Mouse (Mus musculus): ENCODE data around the gene Chrm3. TPM values are rescaled to one million over a fixed set of nuclear protein-coding genes. Genes with fewer than 3 reads are reported as not detected.

The Chrm3 gene
- total and polyA plus RNA-seq, 2 experiments from 2014 or later, result 3.5 to 36.0 TPM

DNA sequence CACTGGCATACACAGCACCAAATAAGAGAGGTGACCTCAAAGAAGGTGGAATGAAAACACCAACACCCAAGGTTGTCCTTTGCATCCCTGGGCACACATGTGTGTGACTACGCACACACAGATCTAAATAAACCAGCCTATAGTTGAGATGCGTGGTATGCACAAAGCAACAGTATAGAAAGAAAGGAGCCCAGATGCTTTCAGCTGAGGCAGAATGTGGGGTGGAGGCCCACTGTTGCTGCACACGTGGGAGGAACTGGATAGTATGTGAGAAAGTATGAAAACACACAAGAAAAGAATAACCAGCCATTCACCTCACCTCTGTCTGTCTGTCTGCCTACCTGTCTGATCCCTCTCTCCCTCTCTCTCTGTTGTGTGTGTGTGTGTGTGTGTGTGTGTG lies 203.2 kb downstream of the Chrm3 start:
- Histone ChIP-seq H3K36me3 (ENCODE audit: insufficient read depth, low read length) (no peaks in the 10 kb centered on the region), H3K4me2 (ENCODE audit: low read depth, low read length) (no peak overlapping the region), H3K9ac (replicated peaks; ENCODE audit: low read length) (no peak overlapping the region), H3K27ac (no peak overlapping the region), H3K4me3 (ENCODE audit: low read length) (no peak overlapping the region), H3K9me3 (ENCODE audit: low read length) (no peaks in the 10 kb centered on the region), H3K4me1 (ENCODE audit: insufficient read depth, low read length) (no peaks in the 10 kb centered on the region), H3K27me3 (ENCODE audit: insufficient read depth, low read length) (no peaks in the 10 kb centered on the region)
- no peak for TF ChIP-seq CTCF (IDR thresholded peaks at IDR 0.05; ENCODE audit: low read depth)
- WGBS, result 84% methylated on average over 3 of the region's 3 CpGs
- ATAC-seq, result no peak
- no peak for DNase-seq (ENCODE audit: low spot score)

- no peak for ATAC-seq
- H3K4me3 ChIP-seq (ENCODE audit: low read length), result no peak overlapping the region
- no peak overlapping the region for H3K4me2 ChIP-seq (ENCODE audit: low read depth, low read length)
- H3K4me1 ChIP-seq (ENCODE audit: insufficient read depth, low read length), result no peaks in the 10 kb centered on the region
- WGBS, result 78% methylated on average over 4 of the region's 4 CpGs
- DNase-seq (ENCODE audit: low spot score), result no peak
- no peaks in the 10 kb centered on the region for H3K9me3 ChIP-seq (ENCODE audit: low read length)
- no peaks in the 10 kb centered on the region for H3K36me3 ChIP-seq (ENCODE audit: insufficient read depth, low read length)
- no peak overlapping the region for H3K9ac ChIP-seq (replicated peaks; ENCODE audit: low read length)
- H3K27me3 ChIP-seq (ENCODE audit: insufficient read depth, low read length), result no peaks in the 10 kb centered on the region
- no peak overlapping the region for H3K27ac ChIP-seq
- no peak for TF ChIP-seq CTCF (IDR thresholded peaks at IDR 0.05; ENCODE audit: low read depth)
Measured at GRCm38 (mm10) chr13:10140573-10140972, 220.1 kb downstream of the Chrm3 start.

- H3K27me3 ChIP-seq (ENCODE audit: insufficient read depth, low read length), result no peaks in the 10 kb centered on the region
- no peak overlapping the region for H3K4me2 ChIP-seq (ENCODE audit: low read depth, low read length)
- DNase-seq (ENCODE audit: low spot score) (no peak), ATAC-seq (no peak)
- 92% methylated on average over 4 of the region's 4 CpGs for WGBS
- H3K4me1 ChIP-seq (ENCODE audit: insufficient read depth, low read length), result no peaks in the 10 kb centered on the region
- no peak for TF ChIP-seq CTCF (IDR thresholded peaks at IDR 0.05; ENCODE audit: low read depth)
- no peak overlapping the region for H3K27ac ChIP-seq
- H3K9ac ChIP-seq (replicated peaks; ENCODE audit: low read length), result no peak overlapping the region
- no peaks in the 10 kb centered on the region for H3K9me3 ChIP-seq (ENCODE audit: low read length)
- no peak overlapping the region for H3K4me3 ChIP-seq (ENCODE audit: low read length)
- no peaks in the 10 kb centered on the region for H3K36me3 ChIP-seq (ENCODE audit: insufficient read depth, low read length)
Measured at GRCm38 (mm10) chr13:10138878-10139277, 221.8 kb downstream of the Chrm3 start.

DNA sequence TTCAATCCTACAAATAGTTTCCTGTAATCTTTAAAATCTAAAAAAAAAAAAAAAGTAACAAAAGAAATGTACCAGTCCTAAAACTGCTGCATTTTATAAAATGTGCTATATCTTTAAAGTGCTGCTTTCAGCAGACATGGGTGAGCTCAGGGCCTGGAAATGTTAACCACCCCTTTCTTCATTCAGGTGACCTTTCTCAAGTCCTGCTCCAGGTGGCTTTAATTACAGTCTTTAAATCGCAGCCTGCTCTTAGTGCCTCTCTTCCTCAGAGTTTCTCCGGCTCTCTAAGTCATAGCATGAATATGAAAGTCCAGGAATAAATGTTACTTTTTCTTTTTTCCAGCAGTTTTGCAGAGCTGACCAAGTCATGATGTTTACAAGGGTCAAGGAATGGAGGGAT lies 229.6 kb downstream of the Chrm3 start:
- DNase-seq (ENCODE audit: low spot score), result no peak
- H3K9me3 ChIP-seq (ENCODE audit: low read length), result no peaks in the 10 kb centered on the region
- no peak overlapping the region for H3K27ac ChIP-seq
- no peak for TF ChIP-seq CTCF (IDR thresholded peaks at IDR 0.05; ENCODE audit: low read depth)
- H3K4me3 ChIP-seq (ENCODE audit: low read length), result no peak overlapping the region
- H3K4me1 ChIP-seq (ENCODE audit: insufficient read depth, low read length), result no peaks in the 10 kb centered on the region
- no peak overlapping the region for H3K9ac ChIP-seq (replicated peaks; ENCODE audit: low read length)
- WGBS, result 80% methylated on average over 2 of the region's 2 CpGs
- H3K27me3 ChIP-seq (ENCODE audit: insufficient read depth, low read length), result no peaks in the 10 kb centered on the region
- H3K36me3 ChIP-seq (ENCODE audit: insufficient read depth, low read length), result no peaks in the 10 kb centered on the region
- no peak for ATAC-seq
- H3K4me2 ChIP-seq (ENCODE audit: low read depth, low read length), result no peak overlapping the region

DNA sequence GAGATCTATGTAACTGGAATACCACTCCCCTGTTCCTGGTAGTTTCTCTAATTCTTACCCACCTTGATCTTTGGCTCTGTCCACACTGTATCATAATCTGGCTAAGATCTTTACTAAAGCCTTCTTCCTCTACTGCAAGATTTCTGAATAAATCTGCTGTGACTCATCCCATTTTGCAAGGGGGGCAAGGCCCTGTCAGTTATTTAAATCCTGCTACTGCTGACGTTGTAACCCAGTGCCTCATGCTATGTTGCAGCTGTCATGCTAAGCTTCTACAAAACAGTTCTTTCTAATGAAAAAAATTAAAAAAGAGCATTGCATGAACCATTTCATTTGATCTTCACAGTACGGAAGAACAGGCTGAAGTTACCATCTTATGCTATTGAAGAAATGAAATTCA lies 248.4 kb downstream of the Chrm3 start:
- no peak overlapping the region for H3K4me2 ChIP-seq (ENCODE audit: low read depth, low read length)
- DNase-seq (ENCODE audit: low spot score) (no peak), ATAC-seq (no peak)
- WGBS, result 64% methylated on average over 2 of the region's 2 CpGs
- H3K27me3 ChIP-seq (ENCODE audit: insufficient read depth, low read length), result no peaks in the 10 kb centered on the region
- no peaks in the 10 kb centered on the region for H3K9me3 ChIP-seq (ENCODE audit: low read length)
- no peak overlapping the region for H3K27ac ChIP-seq
- no peak overlapping the region for H3K9ac ChIP-seq (replicated peaks; ENCODE audit: low read length)
- no peak for TF ChIP-seq CTCF (IDR thresholded peaks at IDR 0.05; ENCODE audit: low read depth)
- no peaks in the 10 kb centered on the region for H3K36me3 ChIP-seq (ENCODE audit: insufficient read depth, low read length)
- no peaks in the 10 kb centered on the region for H3K4me1 ChIP-seq (ENCODE audit: insufficient read depth, low read length)
- no peak overlapping the region for H3K4me3 ChIP-seq (ENCODE audit: low read length)

DNA sequence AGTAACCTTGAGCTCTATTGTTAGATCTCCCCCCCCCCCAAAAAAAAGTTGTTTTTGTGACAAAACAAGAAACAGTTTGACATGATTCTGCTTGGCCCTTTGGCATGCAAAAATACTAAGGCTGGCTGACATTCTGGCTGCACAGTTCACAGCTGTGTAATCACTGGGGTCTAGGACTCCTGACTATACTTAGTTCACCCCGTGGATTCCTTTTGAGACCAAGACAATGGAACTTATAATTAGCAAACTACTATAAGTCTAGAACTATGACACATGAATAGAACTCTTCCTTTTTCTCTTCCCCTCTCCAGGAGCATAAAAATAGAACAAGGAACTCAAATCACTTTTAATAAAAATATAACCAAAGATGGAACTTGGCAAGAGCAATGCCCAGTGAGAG lies 251.1 kb downstream of the Chrm3 start:
- TF ChIP-seq CTCF (IDR thresholded peaks at IDR 0.05; ENCODE audit: low read depth), result no peak
- H3K9ac ChIP-seq (replicated peaks; ENCODE audit: low read length), result no peak overlapping the region
- no peaks in the 10 kb centered on the region for H3K4me1 ChIP-seq (ENCODE audit: insufficient read depth, low read length)
- H3K9me3 ChIP-seq (ENCODE audit: low read length), result no peaks in the 10 kb centered on the region
- WGBS, result 31% methylated on average over 1 of the region's 1 CpGs
- no peaks in the 10 kb centered on the region for H3K36me3 ChIP-seq (ENCODE audit: insufficient read depth, low read length)
- ATAC-seq (no peak), DNase-seq (ENCODE audit: low spot score) (no peak)
- no peak overlapping the region for H3K4me2 ChIP-seq (ENCODE audit: low read depth, low read length)
- H3K27me3 ChIP-seq (ENCODE audit: insufficient read depth, low read length), result no peaks in the 10 kb centered on the region
- H3K4me3 ChIP-seq (ENCODE audit: low read length), result no peak overlapping the region
- H3K27ac ChIP-seq, result no peak overlapping the region

DNA sequence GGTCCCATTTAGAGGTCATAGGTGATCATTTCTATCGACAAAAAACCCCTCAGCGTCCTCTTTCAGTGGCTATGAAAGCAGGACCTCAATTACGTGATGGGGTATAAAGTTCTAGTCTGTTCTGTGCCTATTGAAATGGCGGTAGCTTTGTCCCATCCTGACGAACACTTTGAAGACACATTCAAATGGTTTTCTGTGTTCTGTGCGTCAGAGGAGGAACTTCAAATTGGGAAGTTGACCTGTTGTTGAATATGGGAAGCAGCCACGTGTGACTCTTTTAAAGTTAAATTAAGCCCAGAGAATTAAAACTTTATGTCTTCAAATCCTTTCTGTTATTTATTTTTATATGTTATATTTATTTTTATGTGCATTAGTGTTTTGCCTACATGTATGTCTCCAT lies 253.3 kb downstream of the Chrm3 start:
- Histone ChIP-seq H3K4me2 (ENCODE audit: low read depth, low read length) (no peak overlapping the region), H3K4me1 (ENCODE audit: insufficient read depth, low read length) (no peaks in the 10 kb centered on the region), H3K9me3 (ENCODE audit: low read length) (no peaks in the 10 kb centered on the region), H3K27ac (no peak overlapping the region), H3K9ac (replicated peaks; ENCODE audit: low read length) (no peak overlapping the region), H3K4me3 (ENCODE audit: low read length) (no peak overlapping the region), H3K36me3 (ENCODE audit: insufficient read depth, low read length) (no peaks in the 10 kb centered on the region), H3K27me3 (ENCODE audit: insufficient read depth, low read length) (no peaks in the 10 kb centered on the region)
- TF ChIP-seq CTCF (IDR thresholded peaks at IDR 0.05; ENCODE audit: low read depth), result no peak
- WGBS, result 80% methylated on average over 7 of the region's 7 CpGs
- no peak for ATAC-seq
- DNase-seq (ENCODE audit: low spot score), result no peak
